Mouse (Mus musculus) stomach, postnatal 0 days (tissue): Measurements from ENCODE around the gene Sgms1.

Source experiments
- CTCF ChIP-seq: IDR thresholded peaks from 2 replicates; pipeline ENCODE4 v1.5.1; 2016; ENCODE audit warnings: antibody characterized with exemption, low read depth, mild to moderate bottlenecking, moderate library complexity
- EP300 ChIP-seq: optimal IDR thresholded peaks from 2 replicates; pipeline ENCODE3; 2016; ENCODE audit warnings: antibody characterized with exemption

GRCm38 (mm10) chr19:32223751-32224174, 165.8 kb downstream of the Sgms1 start:
- TF ChIP-seq CTCF (no peak), EP300 (no peak)
